Mouse (Mus musculus): ENCODE measurements around the gene A930004D18Rik.

The A930004D18Rik gene

DNA sequence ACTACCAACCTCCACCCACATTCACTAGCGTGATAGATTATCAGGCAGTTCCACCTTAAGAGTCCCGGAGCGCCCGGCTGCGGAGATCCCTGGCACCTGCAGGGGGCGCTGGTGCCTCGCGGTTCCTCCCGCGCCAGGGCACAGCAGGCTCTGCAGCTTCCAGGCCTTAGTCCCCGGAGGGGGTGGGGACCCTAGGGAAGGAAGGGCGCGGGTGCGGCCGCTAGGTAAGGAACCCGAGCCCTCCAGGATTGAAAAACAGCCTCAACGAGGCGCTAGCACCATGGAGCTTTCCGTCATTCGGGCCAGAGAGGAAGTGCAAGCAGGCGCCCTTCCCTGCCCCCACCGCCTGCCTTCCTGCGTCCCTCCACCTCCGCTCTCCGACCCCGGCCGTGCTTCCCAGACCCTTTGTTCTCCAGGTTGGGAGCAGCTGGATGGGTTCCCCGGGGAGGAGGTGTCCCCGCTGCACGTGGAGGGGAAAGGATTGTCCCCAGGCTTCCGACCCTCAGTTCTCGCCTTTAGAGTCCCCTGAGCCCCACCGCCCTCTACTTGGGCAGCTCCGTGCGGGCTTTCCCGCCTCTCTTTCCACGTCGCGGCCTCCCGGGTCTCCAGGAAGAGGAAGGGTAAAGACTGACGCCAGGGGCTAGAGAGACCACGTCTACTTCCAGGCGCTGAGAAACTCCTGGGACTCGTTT lies 9.9 kb downstream of the A930004D18Rik start:
- Histone ChIP-seq H3K36me3 (ENCODE audit: insufficient read depth, low read length) (no peaks in the 10 kb centered on the region), H3K4me3 (replicated peaks; ENCODE audit: low read length) (peak overlapping the region; percentile 83), H3K9me3 (ENCODE audit: low read length) (no peaks in the 10 kb centered on the region), H3K27me3 (ENCODE audit: insufficient read depth, low read length) (peaks cover 44% of the 10 kb centered on the region), H3K4me1 (replicated peaks; ENCODE audit: low read depth, low read length) (peaks cover 48% of the 10 kb centered on the region)
- TF ChIP-seq CTCF (conservative IDR thresholded peaks at IDR 0.05; ENCODE audit: low read length), result peak; percentile 51
- TF ChIP-seq POU5F1 (IDR thresholded peaks at IDR 0.05; ENCODE audit: borderline replicate concordance, low read length), result no peak

DNA sequence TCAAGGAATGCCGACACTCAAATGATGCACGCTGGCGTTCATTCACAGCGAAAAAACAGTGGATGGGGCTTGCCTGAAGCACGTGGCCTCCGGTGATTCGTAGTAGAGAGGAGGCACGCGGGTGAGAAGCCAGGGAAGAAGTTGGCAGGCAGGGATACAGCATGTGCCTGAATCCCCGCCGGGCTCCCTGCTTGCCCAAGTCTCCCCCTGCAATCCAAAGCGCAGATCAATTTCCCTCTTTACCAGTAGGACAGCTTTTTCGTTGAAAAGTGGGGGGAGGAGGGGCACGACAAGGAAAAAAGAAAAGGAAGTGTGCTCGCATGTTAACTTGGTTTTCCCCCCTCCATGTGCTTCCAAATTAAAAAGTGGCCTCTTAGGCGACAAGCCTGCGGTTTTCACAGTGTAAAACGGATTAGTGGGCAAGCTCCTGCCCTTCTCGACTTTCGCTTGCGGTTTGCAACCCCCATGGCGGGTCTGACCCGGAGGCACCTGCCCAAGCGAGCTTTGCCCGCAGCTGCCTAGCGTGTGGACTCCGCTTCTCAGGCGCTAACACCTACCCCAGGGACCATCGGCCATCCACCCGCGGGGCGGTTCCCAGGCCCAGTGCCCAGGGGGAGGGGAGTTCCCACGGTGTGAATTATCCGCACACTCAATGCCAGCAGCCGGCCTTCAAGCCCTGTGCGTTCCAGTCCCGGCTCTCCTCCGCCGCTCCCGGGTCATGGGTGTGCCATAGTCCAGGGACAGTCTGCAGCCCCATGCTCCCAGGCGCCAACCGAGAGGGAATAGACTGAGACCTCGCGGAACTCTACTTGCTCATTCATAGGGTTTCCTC lies 11.2 kb downstream of the A930004D18Rik start:
- peaks cover 38% of the 10 kb centered on the region for H3K4me1 ChIP-seq (replicated peaks; ENCODE audit: low read depth, low read length)
- no peak for TF ChIP-seq POU5F1 (IDR thresholded peaks at IDR 0.05; ENCODE audit: borderline replicate concordance, low read length)
- peak overlapping the region; percentile 83 for H3K4me3 ChIP-seq (replicated peaks; ENCODE audit: low read length)
- no peaks in the 10 kb centered on the region for H3K36me3 ChIP-seq (ENCODE audit: insufficient read depth, low read length)
- H3K9me3 ChIP-seq (ENCODE audit: low read length), result no peaks in the 10 kb centered on the region
- H3K27me3 ChIP-seq (ENCODE audit: insufficient read depth, low read length), result peaks cover 39% of the 10 kb centered on the region

DNA sequence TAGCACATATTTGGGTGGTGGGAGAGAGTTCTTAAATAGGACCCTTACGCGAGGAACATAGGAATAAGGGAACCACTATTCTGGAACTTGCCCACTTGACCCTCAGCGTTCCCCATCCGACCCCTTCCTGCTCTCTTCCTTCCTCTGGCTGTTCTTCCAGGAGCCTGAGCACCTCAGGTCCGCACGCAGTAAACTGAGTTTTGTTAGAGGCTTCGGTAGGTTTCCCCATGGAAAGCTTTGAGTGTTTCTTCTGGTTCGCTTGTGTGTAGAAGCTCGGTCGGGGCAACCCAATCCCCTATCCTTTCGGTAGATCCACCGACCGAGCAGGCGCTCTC lies 11.8 kb downstream of the A930004D18Rik start:
- H3K9me3 ChIP-seq (ENCODE audit: low read length), result no peaks in the 10 kb centered on the region
- H3K36me3 ChIP-seq (ENCODE audit: insufficient read depth, low read length), result no peaks in the 10 kb centered on the region
- H3K4me1 ChIP-seq (replicated peaks; ENCODE audit: low read depth, low read length), result peaks cover 33% of the 10 kb centered on the region
- peak overlapping the region; percentile 83 for H3K4me3 ChIP-seq (replicated peaks; ENCODE audit: low read length)
- peaks cover 34% of the 10 kb centered on the region for H3K27me3 ChIP-seq (ENCODE audit: insufficient read depth, low read length)
- TF ChIP-seq NANOG (IDR thresholded peaks at IDR 0.05; ENCODE audit: borderline replicate concordance, low read length) (no peak), CTCF (conservative IDR thresholded peaks at IDR 0.05; ENCODE audit: low read length) (no peak), POU5F1 (IDR thresholded peaks at IDR 0.05; ENCODE audit: borderline replicate concordance, low read length) (no peak)

DNA sequence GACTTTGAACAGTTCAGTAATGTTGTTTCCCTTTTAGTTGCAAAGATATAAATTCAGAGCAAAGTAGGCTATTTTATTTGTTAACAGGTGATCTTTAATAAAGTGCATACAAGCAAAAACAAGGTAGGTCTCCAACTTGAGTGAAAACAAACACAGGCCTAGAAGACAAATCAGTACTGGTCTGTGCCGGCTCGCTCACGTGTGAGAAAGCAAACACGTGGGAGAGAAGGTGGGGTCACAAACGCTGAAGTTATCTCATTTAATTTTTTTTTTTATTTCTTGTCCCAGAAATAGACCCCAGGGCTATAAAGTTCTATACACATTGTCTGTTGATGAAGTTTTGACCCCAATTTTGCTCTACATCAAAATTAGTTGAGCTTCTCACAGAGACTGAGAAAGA lies 12.4 kb downstream of the A930004D18Rik start:
- peaks cover under 1% of the 10 kb centered on the region; the same call in 1 of the 2 replicates for H3K9me3 ChIP-seq (ENCODE audit: low read length)
- H3K27me3 ChIP-seq (ENCODE audit: insufficient read depth, low read length), result peaks cover 28% of the 10 kb centered on the region
- no peaks in the 10 kb centered on the region for H3K36me3 ChIP-seq (ENCODE audit: insufficient read depth, low read length)
- no peak for TF ChIP-seq POU5F1 (IDR thresholded peaks at IDR 0.05; ENCODE audit: borderline replicate concordance, low read length)
- no peak for TF ChIP-seq NANOG (IDR thresholded peaks at IDR 0.05; ENCODE audit: borderline replicate concordance, low read length)
- TF ChIP-seq CTCF (conservative IDR thresholded peaks at IDR 0.05; ENCODE audit: low read length), result no peak
- peak overlapping the region; percentile 83; the same call in 1 of the 2 replicates for H3K4me3 ChIP-seq (replicated peaks; ENCODE audit: low read length)
- H3K4me1 ChIP-seq (replicated peaks; ENCODE audit: low read depth, low read length), result peaks cover 33% of the 10 kb centered on the region

DNA sequence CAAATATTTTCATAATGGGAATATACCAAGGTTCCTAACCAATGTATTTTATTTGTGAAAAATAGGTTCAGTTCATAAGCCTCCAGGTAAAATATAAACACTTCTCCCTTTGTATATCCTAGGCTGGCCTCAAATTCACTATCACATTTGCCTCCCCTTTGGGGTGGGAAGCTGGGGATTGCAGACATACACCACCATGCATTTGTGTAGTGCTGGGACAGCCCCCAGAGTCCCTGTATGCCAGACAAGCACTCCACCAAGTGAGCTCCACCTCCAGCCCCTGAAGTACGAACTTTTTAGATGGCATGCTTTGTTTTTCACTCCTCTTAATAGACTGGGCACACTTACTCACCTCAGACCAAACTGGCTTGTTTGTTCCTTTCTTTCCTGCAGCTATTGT lies 14.7 kb downstream of the A930004D18Rik start:
- no peak for TF ChIP-seq NANOG (IDR thresholded peaks at IDR 0.05; ENCODE audit: borderline replicate concordance, low read length)
- no peak for TF ChIP-seq CTCF (conservative IDR thresholded peaks at IDR 0.05; ENCODE audit: low read length)
- TF ChIP-seq POU5F1 (IDR thresholded peaks at IDR 0.05; ENCODE audit: borderline replicate concordance, low read length), result no peak
- Histone ChIP-seq H3K36me3 (ENCODE audit: insufficient read depth, low read length) (no peaks in the 10 kb centered on the region), H3K9me3 (ENCODE audit: low read length) (peaks cover 21% of the 10 kb centered on the region), H3K27me3 (ENCODE audit: insufficient read depth, low read length) (peaks cover 17% of the 10 kb centered on the region), H3K4me1 (replicated peaks; ENCODE audit: low read depth, low read length) (peaks cover 23% of the 10 kb centered on the region), H3K4me3 (replicated peaks; ENCODE audit: low read length) (no peak overlapping the region)

DNA sequence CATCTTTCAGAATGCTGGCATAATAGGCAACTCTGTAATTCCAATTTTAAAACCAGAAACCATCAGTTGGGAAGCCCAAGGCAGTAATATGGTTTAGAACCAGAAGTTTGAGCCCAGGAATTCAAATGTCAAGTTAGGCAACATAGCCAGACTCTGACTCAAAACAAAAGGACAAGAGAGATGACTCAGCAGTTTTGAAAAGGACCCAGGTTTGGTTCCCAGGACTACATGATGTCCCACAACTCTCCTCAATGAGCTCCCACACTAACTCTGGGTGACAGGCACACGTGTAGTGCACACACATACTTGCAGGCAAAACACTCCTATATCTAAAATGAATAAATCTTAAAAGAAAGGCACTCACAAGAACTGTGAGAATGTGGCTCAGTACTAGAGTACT lies 18.4 kb downstream of the A930004D18Rik start:
- H3K36me3 ChIP-seq (ENCODE audit: insufficient read depth, low read length), result no peaks in the 10 kb centered on the region
- 0 out of 2 replicates have a peak, but pooled peaks cover 4% of the 10 kb centered on the region for H3K4me1 ChIP-seq (replicated peaks; ENCODE audit: low read depth, low read length)
- H3K4me3 ChIP-seq (replicated peaks; ENCODE audit: low read length), result no peak overlapping the region
- TF ChIP-seq NANOG (IDR thresholded peaks at IDR 0.05; ENCODE audit: borderline replicate concordance, low read length) (no peak), CTCF (conservative IDR thresholded peaks at IDR 0.05; ENCODE audit: low read length) (no peak), POU5F1 (IDR thresholded peaks at IDR 0.05; ENCODE audit: borderline replicate concordance, low read length) (no peak)
- H3K9me3 ChIP-seq (ENCODE audit: low read length), result peaks cover 38% of the 10 kb centered on the region
- H3K27me3 ChIP-seq (ENCODE audit: insufficient read depth, low read length), result no peaks in the 10 kb centered on the region

DNA sequence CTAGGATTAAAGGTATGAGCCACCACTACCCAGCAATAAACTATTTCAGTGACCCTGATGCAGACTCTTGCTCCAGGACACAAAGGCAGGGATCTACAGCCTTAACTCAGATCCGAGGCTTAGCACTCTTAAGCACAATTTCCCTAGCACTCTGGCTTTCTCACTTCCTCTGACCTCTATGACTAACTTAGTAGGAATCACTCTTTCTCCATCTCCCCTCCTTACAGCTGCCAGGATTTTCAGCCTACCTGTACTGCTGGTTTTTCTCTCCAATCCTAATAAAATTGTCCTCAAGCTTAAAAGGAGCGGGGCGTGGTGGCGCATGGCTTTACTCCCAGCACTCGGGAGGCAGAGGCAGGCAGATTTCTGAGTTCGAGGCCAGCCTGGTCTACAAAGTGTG lies 20.2 kb downstream of the A930004D18Rik start:
- H3K4me1 ChIP-seq (replicated peaks; ENCODE audit: low read depth, low read length), result 0 out of 2 replicates have a peak, but pooled peaks cover 4% of the 10 kb centered on the region
- H3K9me3 ChIP-seq (ENCODE audit: low read length), result peaks cover 38% of the 10 kb centered on the region
- H3K36me3 ChIP-seq (ENCODE audit: insufficient read depth, low read length), result no peaks in the 10 kb centered on the region
- TF ChIP-seq NANOG (IDR thresholded peaks at IDR 0.05; ENCODE audit: borderline replicate concordance, low read length) (no peak), POU5F1 (IDR thresholded peaks at IDR 0.05; ENCODE audit: borderline replicate concordance, low read length) (no peak), CTCF (conservative IDR thresholded peaks at IDR 0.05; ENCODE audit: low read length) (no peak)
- H3K4me3 ChIP-seq (replicated peaks; ENCODE audit: low read length), result no peak overlapping the region
- H3K27me3 ChIP-seq (ENCODE audit: insufficient read depth, low read length), result no peaks in the 10 kb centered on the region

DNA sequence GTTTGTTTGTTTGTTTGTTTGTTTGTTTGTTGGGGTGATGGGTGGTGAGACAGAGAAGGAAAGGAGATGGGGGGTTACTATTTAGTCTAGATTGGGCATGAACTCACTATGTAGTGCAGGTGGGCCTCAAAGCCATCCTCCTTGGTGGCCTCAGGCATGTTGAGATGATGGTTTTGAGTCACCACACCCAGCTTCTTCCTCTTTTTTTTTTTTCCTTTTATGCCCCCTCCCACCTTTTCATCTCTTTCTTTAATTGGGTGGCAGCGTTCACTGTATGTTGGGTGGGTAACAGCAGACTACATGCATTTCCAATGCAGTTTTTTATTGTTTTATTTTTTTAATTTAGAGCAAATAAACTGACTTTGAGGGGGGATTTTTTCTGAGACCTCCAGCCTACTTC lies 20.9 kb downstream of the A930004D18Rik start:
- H3K36me3 ChIP-seq (ENCODE audit: insufficient read depth, low read length), result no peaks in the 10 kb centered on the region
- no peaks in the 10 kb centered on the region for H3K27me3 ChIP-seq (ENCODE audit: insufficient read depth, low read length)
- H3K4me3 ChIP-seq (replicated peaks; ENCODE audit: low read length), result no peak overlapping the region
- TF ChIP-seq CTCF (conservative IDR thresholded peaks at IDR 0.05; ENCODE audit: low read length), result no peak
- TF ChIP-seq NANOG (IDR thresholded peaks at IDR 0.05; ENCODE audit: borderline replicate concordance, low read length), result no peak
- no peak for TF ChIP-seq POU5F1 (IDR thresholded peaks at IDR 0.05; ENCODE audit: borderline replicate concordance, low read length)
- 0 out of 2 replicates have a peak, but pooled peaks cover 4% of the 10 kb centered on the region for H3K4me1 ChIP-seq (replicated peaks; ENCODE audit: low read depth, low read length)
- peaks cover 38% of the 10 kb centered on the region for H3K9me3 ChIP-seq (ENCODE audit: low read length)
